15 mouse cellular contexts compared by ENCODE assay signal in the genomic region with DNA sequence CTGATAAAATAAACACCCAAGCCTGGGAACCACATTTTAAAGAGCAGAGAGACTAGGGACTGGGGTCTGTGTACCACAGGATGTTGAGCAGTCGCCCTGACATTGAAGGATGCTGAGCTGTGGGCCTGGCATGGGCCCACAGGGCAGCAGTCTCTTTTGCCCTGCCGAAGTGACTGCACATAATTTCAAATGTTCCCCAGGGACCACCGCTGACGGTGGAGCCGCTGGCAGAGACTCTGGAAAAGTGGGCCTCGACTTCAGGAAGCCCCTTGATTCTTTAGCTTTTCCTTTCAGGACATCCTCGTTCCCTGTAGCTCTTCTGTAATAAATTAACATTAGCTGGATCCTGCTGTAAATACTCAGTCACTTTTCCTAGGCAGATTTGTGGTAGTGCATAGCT. TPM values are rescaled to one million over a fixed set of nuclear protein-coding genes. Genes with fewer than 3 reads are reported as not detected.
A peak's percentile ranks its signal among the peaks of the same experiment; 100 is the strongest.
DNase-seq lines count a peak whose midpoint lies in the region; ATAC-seq and TF ChIP-seq lines count a peak whose summit lies in the region.
"Had no signal": no experiment of that assay in that cellular context is flagged by ENCODE, and none has a peak within 500 bp of the region (broad histone marks: within the 10 kb centered on the region; RNA-seq: fewer than 3 reads in every experiment).

No protein-coding gene starts in this region.

- peak overlapping the region; percentile 56 for H3K27ac ChIP-seq in lung, embryonic 15.5 days
- no peak overlapping the region for H3K27ac ChIP-seq in lung, postnatal 0 days (ENCODE audit: low read length)
- peak overlapping the region; percentile 56 for H3K27ac ChIP-seq in heart, embryonic 16.5 days (ENCODE audit: low read length)
- no peak overlapping the region for H3K27ac ChIP-seq in limb, embryonic 10.5 days
- H3K27ac ChIP-seq: hindbrain, embryonic 15.5 days; limb, embryonic 13.5 days; neural tube, embryonic 13.5 days had no signal

- ATAC-seq in lung, embryonic 15.5 days (ENCODE audit: borderline replicate concordance, extremely low read depth, low FRiP score, low TSS enrichment), result no peak
- ATAC-seq in lung, postnatal 0 days, result no peak
- ATAC-seq in heart, embryonic 16.5 days (replicated peaks; ENCODE audit: extremely low read depth, insufficient read depth, low FRiP score), result no peak

- no peak overlapping the region for H3K4me2 ChIP-seq in lung, embryonic 15.5 days
- no peak overlapping the region for H3K4me2 ChIP-seq in lung, postnatal 0 days (replicated peaks; ENCODE audit: low read depth, low read length)
- no peak overlapping the region for H3K4me2 ChIP-seq in heart, embryonic 16.5 days (ENCODE audit: low read depth, low read length)
- H3K4me2 ChIP-seq: hindbrain, embryonic 15.5 days; limb, embryonic 13.5 days; neural tube, embryonic 13.5 days had no signal

- H3K36me3 ChIP-seq in lung, embryonic 15.5 days, result no peaks in the 10 kb centered on the region
- no peaks in the 10 kb centered on the region for H3K36me3 ChIP-seq in lung, postnatal 0 days (ENCODE audit: insufficient read depth, low read length)
- no peaks in the 10 kb centered on the region for H3K36me3 ChIP-seq in heart, embryonic 16.5 days (ENCODE audit: control insufficient read depth, insufficient read depth)
- H3K36me3 ChIP-seq in limb, embryonic 10.5 days, result no peaks in the 10 kb centered on the region
- H3K36me3 ChIP-seq: hindbrain, embryonic 15.5 days; limb, embryonic 13.5 days had no signal

- H3K4me1 ChIP-seq in lung, embryonic 15.5 days, result peaks cover 25% of the 10 kb centered on the region
- H3K4me1 ChIP-seq in lung, postnatal 0 days (ENCODE audit: insufficient read depth, low read depth, low read length), result peaks cover 20% of the 10 kb centered on the region
- H3K4me1 ChIP-seq in heart, embryonic 16.5 days (ENCODE audit: control insufficient read depth, insufficient read depth, low read length), result peaks cover 31% of the 10 kb centered on the region
- H3K4me1 ChIP-seq in limb, embryonic 10.5 days, result peaks cover 17% of the 10 kb centered on the region

- no peak overlapping the region for H3K4me3 ChIP-seq in lung, embryonic 15.5 days
- no peak overlapping the region for H3K4me3 ChIP-seq in lung, postnatal 0 days (ENCODE audit: low read depth, low read length)
- H3K4me3 ChIP-seq in heart, embryonic 16.5 days (ENCODE audit: low read length), result no peak overlapping the region
- H3K4me3 ChIP-seq in limb, embryonic 10.5 days, result no peak overlapping the region
- H3K4me3 ChIP-seq: hindbrain, embryonic 15.5 days; limb, embryonic 13.5 days; neural tube, embryonic 13.5 days had no signal

- no peaks in the 10 kb centered on the region for H3K27me3 ChIP-seq in lung, embryonic 15.5 days
- H3K27me3 ChIP-seq in lung, postnatal 0 days (replicated peaks; ENCODE audit: insufficient read depth, low read length), result no peaks in the 10 kb centered on the region
- H3K27me3 ChIP-seq in heart, embryonic 16.5 days (ENCODE audit: control insufficient read depth, insufficient read depth, low read length), result no peaks in the 10 kb centered on the region
- no peaks in the 10 kb centered on the region for H3K27me3 ChIP-seq in limb, embryonic 10.5 days (ENCODE audit: low read depth, poor library complexity, severe bottlenecking)
- H3K27me3 ChIP-seq: hindbrain, embryonic 15.5 days; limb, embryonic 13.5 days; neural tube, embryonic 13.5 days had no signal

- TF ChIP-seq EP300 in lung, postnatal 0 days (IDR thresholded peaks at IDR 0.05), result no peak

- no peak overlapping the region for H3K9ac ChIP-seq in lung, embryonic 15.5 days
- no peak overlapping the region for H3K9ac ChIP-seq in lung, postnatal 0 days (replicated peaks; ENCODE audit: low read depth)
- no peak overlapping the region for H3K9ac ChIP-seq in heart, embryonic 16.5 days (ENCODE audit: low read length)
- H3K9ac ChIP-seq: hindbrain, embryonic 15.5 days; limb, embryonic 13.5 days; neural tube, embryonic 13.5 days had no signal

- WGBS in lung, embryonic 15.5 days, result 44% methylated on average over 7 of the region's 7 CpGs
- WGBS in lung, postnatal 0 days, result 55% methylated on average over 7 of the region's 7 CpGs
- WGBS in heart, embryonic 16.5 days, result 43% methylated on average over 7 of the region's 7 CpGs
- WGBS in limb, embryonic 10.5 days, result 74% methylated on average over 7 of the region's 7 CpGs

- no peak for TF ChIP-seq CTCF in lung, postnatal 0 days (IDR thresholded peaks at IDR 0.05)

- peak; percentile 30 for DNase-seq in adrenal gland, postnatal 14 days
- no peak for DNase-seq in adrenal gland, adult 18-20 months (ENCODE audit: low spot score in 2 of 2)
- no peak for DNase-seq in lung, postnatal 0 days (ENCODE audit: low spot score)
- DNase-seq in kidney, postnatal 25 days, result peak; percentile 64 to 78
- no peak for DNase-seq in cerebellum, adult 11 months
- DNase-seq in limb, embryonic 10.5 days (ENCODE audit: low spot score), result no peak
- DNase-seq: cerebellum, adult 2 months; lung, postnatal 10 days; midbrain, embryonic 14.5 days; thymus, postnatal 4 days had no signal

- no peaks in the 10 kb centered on the region for H3K9me3 ChIP-seq in lung, embryonic 15.5 days
- no peaks in the 10 kb centered on the region for H3K9me3 ChIP-seq in lung, postnatal 0 days (ENCODE audit: low read length)
- no peaks in the 10 kb centered on the region for H3K9me3 ChIP-seq in heart, embryonic 16.5 days (replicated peaks; ENCODE audit: control insufficient read depth, low read length)
- no peaks in the 10 kb centered on the region for H3K9me3 ChIP-seq in limb, embryonic 10.5 days (replicated peaks)
- H3K9me3 ChIP-seq: hindbrain, embryonic 15.5 days; limb, embryonic 13.5 days; neural tube, embryonic 13.5 days had no signal

RNA-seq across cellular contexts. Expression of a gene that starts 18.7 kb away (rescaled TPM):
- total RNA-seq in adrenal gland, postnatal 14 days (2021), result 48.7 and 51.3 TPM in 2 replicates
- total RNA-seq in adrenal gland, adult 18-20 months (2021), result 10 to 100 TPM; 43.3 to 54.9 TPM
- polyA plus RNA-seq in lung, embryonic 15.5 days (2015; fragmentation: Nextera tagmentation; extraction: Ambion mirVana), result 58.5 and 59.2 TPM in 2 replicates
- polyA plus RNA-seq in lung, postnatal 0 days (2015; fragmentation: Nextera tagmentation; extraction: Ambion mirVana), result 37.3 and 38.7 TPM in 2 replicates
- polyA plus RNA-seq in heart, embryonic 16.5 days (2015; fragmentation: Nextera tagmentation; extraction: Ambion mirVana), result 52.8 and 57.5 TPM in 2 replicates
- polyA plus RNA-seq in limb, embryonic 10.5 days (2016; fragmentation: Nextera tagmentation; extraction: Ambion mirVana), result 57.9 and 64.1 TPM in 2 replicates

RNA-seq across cellular contexts. Expression of a gene that starts 18.8 kb away (rescaled TPM):
- 36.5 and 41.0 TPM in 2 replicates for total RNA-seq in adrenal gland, postnatal 14 days (2021)
- 10 to 100 TPM; 40.4 to 44.0 TPM for total RNA-seq in adrenal gland, adult 18-20 months (2021)
- polyA plus RNA-seq in lung, embryonic 15.5 days (2015; fragmentation: Nextera tagmentation; extraction: Ambion mirVana), result 43.0 and 45.1 TPM in 2 replicates
- polyA plus RNA-seq in lung, postnatal 0 days (2015; fragmentation: Nextera tagmentation; extraction: Ambion mirVana), result 57.0 and 63.1 TPM in 2 replicates
- 30.0 and 38.5 TPM in 2 replicates for polyA plus RNA-seq in heart, embryonic 16.5 days (2015; fragmentation: Nextera tagmentation; extraction: Ambion mirVana)
- polyA plus RNA-seq in limb, embryonic 10.5 days (2016; fragmentation: Nextera tagmentation; extraction: Ambion mirVana), result 25.7 and 30.6 TPM in 2 replicates

Comparison
In these comparisons a context has a peak if more than half of its experiments do, and no peak if none do; other contexts are left out.
1. DNase-seq: peak in adrenal gland, postnatal 14 days (single experiment) and kidney, postnatal 25 days (2 of 2); none in adrenal gland, adult 18-20 months (0 of 2), lung, postnatal 0 days (single experiment), cerebellum, adult 11 months (single experiment) and limb, embryonic 10.5 days (single experiment).
2. H3K27ac ChIP-seq: peak in lung, embryonic 15.5 days (single experiment) and heart, embryonic 16.5 days (single experiment); none in lung, postnatal 0 days (single experiment) and limb, embryonic 10.5 days (single experiment).